Mouse (Mus musculus): ENCODE results near the gene Olfr876. TPM values are rescaled to one million over a fixed set of nuclear protein-coding genes. Genes with fewer than 3 reads are reported as not detected.

The Olfr876 gene
- not detected in 2 replicates for polyA plus RNA-seq (2012; rRNA removed; ENCODE audit: low replicate concordance)

DNA sequence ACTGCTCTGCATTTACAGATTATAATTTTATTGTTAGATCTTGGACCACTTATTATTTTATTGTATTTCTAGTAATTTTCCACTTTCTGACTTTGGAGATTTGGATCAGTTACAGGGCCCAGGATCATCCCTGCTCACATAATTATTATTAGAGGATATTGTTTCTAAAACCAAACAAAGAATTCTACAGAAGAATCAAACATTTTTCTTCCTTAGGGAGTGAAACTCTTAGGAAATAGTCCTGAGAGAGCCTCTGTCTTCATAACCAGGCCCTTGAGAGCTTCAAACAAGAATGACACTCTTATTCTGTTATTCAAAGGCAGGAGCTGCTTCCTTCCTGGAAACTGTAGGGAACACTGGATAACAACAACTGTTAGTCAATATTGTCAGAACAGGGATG is at the start of gene Olfr876:
Gene Olfr876 (plus strand): TSS at position 301 of the 400 bp plus-strand sequence.

DNA sequence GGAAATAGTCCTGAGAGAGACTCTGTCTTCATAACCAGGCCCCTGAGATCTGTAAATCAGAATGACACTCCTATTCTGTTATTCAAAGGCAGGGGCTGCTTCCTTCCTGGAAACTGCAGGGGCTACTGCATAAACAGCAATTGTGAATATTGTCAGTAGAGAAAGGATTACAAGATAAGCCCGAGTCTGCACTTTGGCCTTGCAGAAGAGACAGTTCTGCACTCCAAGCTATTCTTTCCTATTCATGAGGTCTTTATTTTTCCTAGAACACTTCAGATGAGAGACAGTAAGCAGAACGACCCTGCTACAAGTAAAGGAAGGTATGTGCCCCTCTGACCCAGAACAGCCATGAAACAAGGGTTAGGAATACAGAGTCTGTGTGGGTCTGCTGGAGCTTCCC is 31.1 kb upstream of the Olfr876 start, which contains the start of gene Olfr875:
Gene Olfr875 (plus strand): TSS at position 99 of the 400 bp plus-strand sequence.

GRCm38 (mm10) chr9:37853969-37854368 is 51.1 kb downstream of the Olfr876 start, which contains the start of gene Olfr877:
TSS of gene Olfr877 (plus strand) at chr9:37854269.

Other genes starting within 250 kb of the Olfr876 start
- gene Siae, start 247.3 kb upstream of the Olfr876 start, polyA plus RNA-seq (2012; rRNA removed; ENCODE audit: low replicate concordance): 6.1 and 17.9 TPM in 2 replicates
- gene Spa17, start 189.3 kb upstream of the Olfr876 start, polyA plus RNA-seq (2012; rRNA removed; ENCODE audit: low replicate concordance): 0.70 TPM in 1 of 2 replicates, not detected in the other
- 32.2 and 57.9 TPM in 2 replicates for gene Tbrg1, start 145.7 kb upstream of the Olfr876 start, polyA plus RNA-seq (2012; rRNA removed; ENCODE audit: low replicate concordance)
- 0.46 TPM in 1 of 2 replicates, not detected in the other for gene Panx3, start 133.8 kb upstream of the Olfr876 start, polyA plus RNA-seq (2012; rRNA removed; ENCODE audit: low replicate concordance)
- not detected in 2 replicates for gene Olfr160, start 86.8 kb upstream of the Olfr876 start, polyA plus RNA-seq (2012; rRNA removed; ENCODE audit: low replicate concordance)
- not detected in 2 replicates for gene Olfr874, start 57.9 kb upstream of the Olfr876 start, polyA plus RNA-seq (2012; rRNA removed; ENCODE audit: low replicate concordance)
- not detected in 2 replicates for gene Olfr875, start 31.2 kb upstream of the Olfr876 start, polyA plus RNA-seq (2012; rRNA removed; ENCODE audit: low replicate concordance)
- gene Olfr877, start 51.2 kb downstream of the Olfr876 start, polyA plus RNA-seq (2012; rRNA removed; ENCODE audit: low replicate concordance): 0.17 TPM in 1 of 2 replicates, not detected in the other
- gene Olfr145, start 93.7 kb downstream of the Olfr876 start, polyA plus RNA-seq (2012; rRNA removed; ENCODE audit: low replicate concordance): not detected in 2 replicates
- gene Olfr878, start 114.8 kb downstream of the Olfr876 start, polyA plus RNA-seq (2012; rRNA removed; ENCODE audit: low replicate concordance): not detected in 2 replicates
- not detected in 2 replicates for gene Olfr881, start 188.8 kb downstream of the Olfr876 start, polyA plus RNA-seq (2012; rRNA removed; ENCODE audit: low replicate concordance)
- not detected in 2 replicates for gene Olfr883, start 222.8 kb downstream of the Olfr876 start, polyA plus RNA-seq (2012; rRNA removed; ENCODE audit: low replicate concordance)
- not detected in 2 replicates for gene Olfr884, start 243.5 kb downstream of the Olfr876 start, polyA plus RNA-seq (2012; rRNA removed; ENCODE audit: low replicate concordance)

Data from mammary gland, adult 2 months (tissue).